Mouse (Mus musculus) stomach, embryonic 16.5 days (tissue): ENCODE measurements around the gene Rpl11. TPM values are rescaled to one million over a fixed set of nuclear protein-coding genes. Genes with fewer than 3 reads are reported as not detected.
"Not testable (repeated sequence)": the region's sequence is repeated elsewhere in the genome, so short reads cannot be mapped to it uniquely, and the experiment has no call there.

Experiments
- ATAC-seq: fragments of 200-750 bp; cut with Nextera tagmentation; 2 replicates; pipeline ENCODE4 v1.8.0; 2017; ENCODE audit warnings: moderate number of reproducible peaks, moderate TSS enrichment; ENCODE audit not compliant: insufficient read depth, low FRiP score
- H3K27ac ChIP-seq: fragments of 300-500 bp; sonication (generic); 2 replicates; pipeline ENCODE4 v1.5.1; 2014; ENCODE audit warnings: low read length
- H3K27me3 ChIP-seq: fragments of 300-500 bp; sonication (generic); 2 replicates; pipeline ENCODE4 v1.6.1; 2014; ENCODE audit warnings: low read length, control low read depth, mixed read lengths; ENCODE audit not compliant: control insufficient read depth, insufficient read depth
- H3K36me3 ChIP-seq: fragments of 300-500 bp; sonication (generic); 2 replicates; pipeline ENCODE4 v1.6.1; 2014; ENCODE audit warnings: low read length; ENCODE audit not compliant: control insufficient read depth, insufficient read depth
- H3K4me1 ChIP-seq: fragments of 300-500 bp; sonication (generic); 2 replicates; pipeline ENCODE4 v1.6.1; 2014; ENCODE audit warnings: low read length, control low read depth, mixed read lengths; ENCODE audit not compliant: control insufficient read depth, insufficient read depth
- H3K4me2 ChIP-seq: fragments of 300-500 bp; sonication (generic); 2 replicates; pipeline ENCODE4 v1.6.1; 2014; ENCODE audit warnings: low read depth, low read length, mixed read lengths
- H3K4me3 ChIP-seq: fragments of 300-500 bp; sonication (generic); replicated peaks from 2 replicates; pipeline ENCODE4 v1.5.1; 2014; ENCODE audit warnings: mild to moderate bottlenecking, low read length
- H3K9ac ChIP-seq: fragments of 300-500 bp; sonication (generic); 2 replicates; pipeline ENCODE4 v1.6.1; 2014; ENCODE audit warnings: low read length
- H3K9me3 ChIP-seq: fragments of 300-500 bp; sonication (generic); replicated peaks from 2 replicates; pipeline ENCODE4 v1.6.1; 2016; ENCODE audit warnings: low read length, control low read depth; ENCODE audit not compliant: control insufficient read depth
- WGBS: fragments of 180-500 bp; shearing (Covaris S2); extraction: QIAGEN DNeasy Blood & Tissue Kit; methylation state at CpG from one replicate; pipeline ENCODE4 v1.1.7; 2014; 5-methylcytosine and 5-hydroxymethylcytosine counted together
- polyA plus RNA-seq: library from polyadenylated mRNA; unstranded; fragments of >200 nt; fragmentation: Nextera tagmentation; extraction: Ambion mirVana; gene quantifications from 2 replicates; pipeline ENCODE4 v1.2.1, GENCODE M21; 2015

The Rpl11 gene
- polyA plus RNA-seq, 1 experiment from 2014 or later, result 411 TPM

DNA sequence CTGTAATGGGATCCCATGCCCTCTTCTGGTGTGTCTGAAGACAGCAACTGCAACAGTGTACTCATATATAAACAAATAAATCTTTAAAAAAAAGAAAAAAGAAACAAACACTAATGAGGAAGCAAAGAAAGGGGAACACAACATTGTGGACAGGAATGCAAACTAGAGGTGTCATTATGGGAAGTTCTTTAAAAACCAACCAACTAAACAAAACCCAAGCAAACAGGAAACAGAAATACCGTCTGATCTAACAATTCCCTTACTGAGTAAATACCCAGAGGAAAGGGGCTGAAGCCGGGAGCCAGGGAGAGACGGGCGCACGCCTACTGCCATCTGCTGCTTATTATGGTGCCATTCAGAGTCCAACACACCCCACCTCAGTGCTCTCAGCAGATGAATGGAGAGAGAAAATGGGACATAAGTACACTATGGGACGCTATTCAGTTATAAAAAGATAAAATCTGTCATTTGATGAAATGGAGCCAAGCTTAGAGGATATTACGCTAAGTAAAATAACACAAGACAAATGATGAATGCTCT lies 71.6 kb downstream of the Rpl11 start:
- 67% methylated on average over 7 of the region's 7 CpGs for WGBS
- Histone ChIP-seq H3K4me1 (peaks cover 7% of the 10 kb centered on the region), H3K36me3 (0 out of 2 replicates have a peak, but pooled peaks cover 4% of the 10 kb centered on the region), H3K9ac (no peak overlapping the region), H3K27me3 (no peaks in the 10 kb centered on the region), H3K4me2 (no peak overlapping the region), H3K4me3 (no peak overlapping the region), H3K27ac (no peak overlapping the region), H3K9me3 (no peaks in the 10 kb centered on the region)
- no peak for ATAC-seq

DNA sequence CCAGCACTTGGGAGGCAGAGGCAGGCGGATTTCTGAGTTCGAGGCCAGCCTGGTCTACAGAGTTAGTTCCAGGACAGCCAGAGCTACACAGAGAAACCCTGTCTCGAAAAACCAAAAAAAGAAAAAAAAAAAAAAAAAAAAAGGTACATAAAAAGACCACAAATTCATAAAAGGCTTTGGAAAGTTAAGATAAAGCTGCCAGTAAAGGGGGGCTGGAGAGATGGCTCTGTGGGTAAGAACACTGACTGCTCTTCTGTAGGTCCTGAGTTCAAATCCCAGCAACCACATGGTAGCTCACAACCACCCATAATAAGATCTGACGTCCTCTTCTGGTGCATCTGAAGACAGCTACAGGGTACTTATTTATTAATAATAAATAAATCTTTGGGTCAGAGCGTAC lies 73.0 kb downstream of the Rpl11 start:
- peaks cover 13% of the 10 kb centered on the region for H3K36me3 ChIP-seq
- not testable (repeated sequence) for H3K27ac ChIP-seq, H3K4me1 ChIP-seq, H3K27me3 ChIP-seq, H3K4me2 ChIP-seq, ATAC-seq, H3K9ac ChIP-seq, H3K9me3 ChIP-seq, H3K4me3 ChIP-seq
- 91% methylated on average over 5 of the region's 5 CpGs for WGBS

Other genes starting within 250 kb of the Rpl11 start
- 192 and 199 TPM in 2 replicates for gene Srsf10, start 197.7 kb downstream of the Rpl11 start, polyA plus RNA-seq
- gene Pnrc2, start 179.6 kb downstream of the Rpl11 start, polyA plus RNA-seq, result 168 and 169 TPM in 2 replicates
- 0.59 and 0.90 TPM in 2 replicates for gene Cnr2, start 158.0 kb downstream of the Rpl11 start, polyA plus RNA-seq
- gene Fuca1, start 132.7 kb downstream of the Rpl11 start, polyA plus RNA-seq, result 98.9 and 132 TPM in 2 replicates
- gene Hmgcl, start 107.0 kb downstream of the Rpl11 start, polyA plus RNA-seq, result 97.5 and 107 TPM in 2 replicates
- gene Gale, start 89.7 kb downstream of the Rpl11 start, polyA plus RNA-seq, result 109 and 136 TPM in 2 replicates
- gene Lypla2, start 80.8 kb downstream of the Rpl11 start, polyA plus RNA-seq, result 94.9 and 97.8 TPM in 2 replicates
- gene Pithd1, start 66.2 kb downstream of the Rpl11 start, polyA plus RNA-seq, result 39.0 and 44.8 TPM in 2 replicates
- gene Eloa, start 31.7 kb downstream of the Rpl11 start, polyA plus RNA-seq, result 41.0 and 44.2 TPM in 2 replicates
- gene Id3, start 90.1 kb upstream of the Rpl11 start, polyA plus RNA-seq, result 271 and 285 TPM in 2 replicates
- gene E2f2, start 119.0 kb upstream of the Rpl11 start, polyA plus RNA-seq, result 7.7 and 9.3 TPM in 2 replicates
- gene Asap3, start 152.9 kb upstream of the Rpl11 start, polyA plus RNA-seq, result 7.0 and 7.1 TPM in 2 replicates
- gene Tcea3, start 194.3 kb upstream of the Rpl11 start, polyA plus RNA-seq, result 23.9 and 29.1 TPM in 2 replicates
- gene Zfp46, start 231.3 kb upstream of the Rpl11 start, polyA plus RNA-seq, result 23.9 and 25.9 TPM in 2 replicates